Mouse (Mus musculus): ENCODE measurements around the gene Kcp. TPM values are rescaled to one million over a fixed set of nuclear protein-coding genes. Genes with fewer than 3 reads are reported as not detected.

Gene Kcp
- polyA plus RNA-seq, 1 experiment, result 3.1 TPM

DNA sequence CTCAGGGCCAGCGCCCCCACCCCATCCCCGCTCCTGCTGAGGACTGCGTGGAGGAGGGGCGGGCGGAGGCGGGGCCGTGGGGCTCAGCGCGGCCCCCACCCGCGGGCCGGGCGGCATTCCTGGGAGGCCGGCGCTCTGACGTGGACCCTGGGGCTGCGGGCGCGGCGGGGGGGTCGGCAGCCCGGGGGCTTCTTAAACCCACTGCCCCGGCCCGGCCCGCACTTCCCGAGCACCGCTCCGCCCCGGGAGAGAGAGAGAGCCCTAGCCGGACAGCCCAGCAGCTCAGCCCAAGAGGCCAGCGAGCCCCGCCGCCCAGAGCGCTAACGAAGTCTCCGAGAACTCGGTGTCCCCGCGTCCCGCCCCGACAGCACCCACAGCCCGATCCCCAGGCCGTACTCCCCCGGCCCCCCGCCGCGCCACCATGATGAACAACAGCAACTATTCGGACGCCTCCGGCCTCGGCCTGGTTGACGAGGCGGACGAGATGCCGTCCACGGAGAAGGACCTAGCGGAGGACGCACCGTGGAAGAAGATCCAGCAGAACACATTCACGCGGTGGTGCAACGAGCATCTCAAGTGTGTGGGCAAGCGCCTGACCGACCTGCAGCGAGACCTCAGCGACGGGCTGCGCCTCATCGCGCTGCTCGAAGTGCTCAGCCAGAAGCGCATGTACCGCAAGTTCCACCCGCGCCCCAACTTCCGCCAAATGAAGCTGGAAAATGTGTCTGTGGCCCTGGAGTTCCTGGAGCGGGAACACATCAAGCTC, 74.5 kb downstream of the Kcp start, which contains the start of gene Flnc:
TSS of gene Flnc (plus strand) at position 219 of the 766 bp plus-strand sequence.
- H3K4me1 ChIP-seq (ENCODE audit: control insufficient read depth, insufficient read depth, low read length), result peaks cover 15% of the 10 kb centered on the region
- TF ChIP-seq CTCF (IDR thresholded peaks at IDR 0.05; ENCODE audit: control insufficient read depth, insufficient read depth, insufficient replicate concordance, low read depth, low read length), result no peak
- TF ChIP-seq POLR2A (IDR thresholded peaks at IDR 0.05; ENCODE audit: control insufficient read depth, low read depth, low read length), result no peak
- H3K36me3 ChIP-seq (ENCODE audit: control insufficient read depth, insufficient read depth, low read length), result no peaks in the 10 kb centered on the region
- H3K27me3 ChIP-seq (ENCODE audit: control insufficient read depth, insufficient read depth, low read length), result peaks cover 2% of the 10 kb centered on the region; the same call in 1 of the 2 replicates
- H3K4me3 ChIP-seq (ENCODE audit: control insufficient read depth, low read depth, low read length), result peak within 1 kb of the TSS; percentile 74
- H3K27ac ChIP-seq (ENCODE audit: control insufficient read depth, insufficient read depth, low read depth, low read length), result no peak within 1 kb of the TSS

DNA sequence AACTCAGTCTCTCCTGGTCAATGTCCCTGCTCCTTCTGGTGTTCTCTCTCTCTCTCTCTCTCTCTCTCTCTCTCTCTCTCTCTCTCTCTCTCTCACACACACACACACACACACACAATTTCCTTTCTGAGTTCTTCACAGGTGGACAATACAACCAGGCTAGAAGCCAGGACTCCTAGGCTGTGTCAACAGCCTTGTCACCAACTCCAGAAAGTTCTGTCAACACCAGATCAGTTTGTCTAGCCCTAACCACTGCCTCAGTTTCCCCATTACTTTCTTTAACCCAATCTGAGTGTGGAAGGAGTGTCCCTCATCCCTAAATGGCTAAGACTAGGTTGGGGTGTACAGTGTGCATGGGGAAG, 75.1 kb downstream of the Kcp start:
- no peak for TF ChIP-seq POLR2A (IDR thresholded peaks at IDR 0.05; ENCODE audit: control insufficient read depth, low read depth, low read length)
- Histone ChIP-seq H3K27ac (ENCODE audit: control insufficient read depth, insufficient read depth, low read depth, low read length) (no peak overlapping the region), H3K4me1 (ENCODE audit: control insufficient read depth, insufficient read depth, low read length) (peaks cover 15% of the 10 kb centered on the region), H3K36me3 (ENCODE audit: control insufficient read depth, insufficient read depth, low read length) (no peaks in the 10 kb centered on the region), H3K27me3 (ENCODE audit: control insufficient read depth, insufficient read depth, low read length) (peaks cover 2% of the 10 kb centered on the region; the same call in 1 of the 2 replicates), H3K4me3 (ENCODE audit: control insufficient read depth, low read depth, low read length) (no peak overlapping the region; the same call in 1 of the 2 replicates)

DNA sequence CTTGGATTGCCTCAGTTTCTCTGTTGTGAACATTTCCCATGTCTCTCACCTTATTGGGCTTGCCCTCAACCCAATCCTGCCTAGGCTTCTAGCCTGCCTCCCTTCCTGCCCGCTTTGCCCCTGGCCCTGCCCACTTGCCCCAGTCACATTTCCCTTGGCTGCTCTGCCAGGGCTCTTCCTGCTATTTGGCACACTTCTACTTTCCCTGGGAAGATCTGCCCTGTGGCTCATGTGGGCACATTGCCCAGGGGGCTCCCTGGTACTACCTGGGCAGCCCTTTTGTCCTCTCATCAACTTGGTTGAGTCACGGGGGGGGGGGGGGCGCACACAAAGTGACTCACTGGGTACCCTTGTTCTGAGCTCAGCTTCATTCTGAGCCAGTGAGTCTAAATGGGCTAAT, 75.6 kb downstream of the Kcp start:
- no peaks in the 10 kb centered on the region for H3K36me3 ChIP-seq (ENCODE audit: control insufficient read depth, insufficient read depth, low read length)
- no peak overlapping the region for H3K27ac ChIP-seq (ENCODE audit: control insufficient read depth, insufficient read depth, low read depth, low read length)
- no peak overlapping the region for H3K4me3 ChIP-seq (ENCODE audit: control insufficient read depth, low read depth, low read length)
- no peak for TF ChIP-seq CTCF (IDR thresholded peaks at IDR 0.05; ENCODE audit: control insufficient read depth, insufficient read depth, insufficient replicate concordance, low read depth, low read length)
- TF ChIP-seq POLR2A (IDR thresholded peaks at IDR 0.05; ENCODE audit: control insufficient read depth, low read depth, low read length), result no peak
- peaks cover 15% of the 10 kb centered on the region for H3K4me1 ChIP-seq (ENCODE audit: control insufficient read depth, insufficient read depth, low read length)
- H3K27me3 ChIP-seq (ENCODE audit: control insufficient read depth, insufficient read depth, low read length), result peaks cover 2% of the 10 kb centered on the region; the same call in 1 of the 2 replicates

DNA sequence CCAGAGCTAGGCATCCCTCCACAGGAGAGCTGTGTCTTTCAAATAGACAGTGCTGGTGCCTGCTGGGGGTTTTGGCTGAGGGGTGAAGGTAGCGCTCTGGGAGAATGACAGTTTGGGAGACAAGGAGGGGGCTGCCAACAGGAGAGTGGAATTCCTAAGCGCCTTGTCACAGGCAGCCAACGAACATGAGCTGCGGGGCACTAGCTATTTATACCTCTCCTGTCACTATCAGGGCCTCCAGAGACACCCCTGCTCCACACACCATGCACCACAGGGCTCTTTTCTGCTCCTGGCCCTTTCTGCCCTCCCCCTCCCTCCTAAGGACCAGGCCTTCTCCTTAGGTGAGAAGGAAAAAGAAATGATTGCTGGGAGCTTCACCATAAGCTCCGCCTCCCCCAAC, 76.3 kb downstream of the Kcp start:
- TF ChIP-seq POLR2A (IDR thresholded peaks at IDR 0.05; ENCODE audit: control insufficient read depth, low read depth, low read length), result no peak
- TF ChIP-seq CTCF (IDR thresholded peaks at IDR 0.05; ENCODE audit: control insufficient read depth, insufficient read depth, insufficient replicate concordance, low read depth, low read length), result no peak
- H3K27me3 ChIP-seq (ENCODE audit: control insufficient read depth, insufficient read depth, low read length), result peaks cover 2% of the 10 kb centered on the region; the same call in 1 of the 2 replicates
- H3K4me3 ChIP-seq (ENCODE audit: control insufficient read depth, low read depth, low read length), result no peak overlapping the region
- peaks cover 15% of the 10 kb centered on the region for H3K4me1 ChIP-seq (ENCODE audit: control insufficient read depth, insufficient read depth, low read length)
- no peaks in the 10 kb centered on the region for H3K36me3 ChIP-seq (ENCODE audit: control insufficient read depth, insufficient read depth, low read length)
- no peak overlapping the region for H3K27ac ChIP-seq (ENCODE audit: control insufficient read depth, insufficient read depth, low read depth, low read length)

DNA sequence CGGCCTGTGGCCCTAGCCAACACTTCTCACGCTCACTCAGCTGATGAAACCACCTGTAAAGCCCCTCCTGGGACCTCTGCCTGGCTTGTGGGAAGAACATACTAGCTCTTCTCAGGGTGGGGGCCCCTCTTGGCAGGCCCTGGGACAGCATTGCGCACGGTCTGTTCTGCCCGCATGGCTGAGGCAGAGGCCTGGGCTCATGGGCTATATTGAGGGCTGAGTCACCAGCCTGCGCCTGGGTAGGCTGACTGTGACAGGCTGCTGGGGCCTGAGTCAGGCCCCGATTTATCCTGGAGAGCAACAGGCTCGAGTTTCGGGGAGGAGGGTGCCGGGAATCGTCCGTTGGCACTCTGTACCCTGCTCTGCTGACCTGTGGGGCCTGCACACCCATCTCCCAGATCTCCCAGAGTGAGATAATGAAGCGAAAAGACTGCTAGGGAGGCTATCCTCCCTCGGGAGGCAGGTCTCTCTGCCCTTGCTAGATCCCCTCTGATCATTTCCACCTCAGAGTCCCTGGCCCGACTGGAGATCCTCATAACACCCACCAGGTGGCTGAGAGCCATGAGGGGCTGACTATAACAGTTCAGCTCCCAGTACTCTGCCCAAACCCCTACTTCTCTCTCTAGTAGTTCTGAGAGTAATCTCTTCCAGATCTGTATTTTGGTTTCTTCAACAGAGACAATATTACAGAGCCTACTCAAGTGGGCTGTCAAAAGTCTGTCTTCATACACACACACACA, 76.9 kb downstream of the Kcp start:
- Histone ChIP-seq H3K27ac (ENCODE audit: control insufficient read depth, insufficient read depth, low read depth, low read length) (no peak overlapping the region), H3K4me3 (ENCODE audit: control insufficient read depth, low read depth, low read length) (no peak overlapping the region), H3K27me3 (ENCODE audit: control insufficient read depth, insufficient read depth, low read length) (peaks cover 2% of the 10 kb centered on the region; the same call in 1 of the 2 replicates), H3K36me3 (ENCODE audit: control insufficient read depth, insufficient read depth, low read length) (no peaks in the 10 kb centered on the region), H3K4me1 (ENCODE audit: control insufficient read depth, insufficient read depth, low read length) (peaks cover 13% of the 10 kb centered on the region)
- TF ChIP-seq CTCF (IDR thresholded peaks at IDR 0.05; ENCODE audit: control insufficient read depth, insufficient read depth, insufficient replicate concordance, low read depth, low read length) (no peak), POLR2A (IDR thresholded peaks at IDR 0.05; ENCODE audit: control insufficient read depth, low read depth, low read length) (no peak)

DNA sequence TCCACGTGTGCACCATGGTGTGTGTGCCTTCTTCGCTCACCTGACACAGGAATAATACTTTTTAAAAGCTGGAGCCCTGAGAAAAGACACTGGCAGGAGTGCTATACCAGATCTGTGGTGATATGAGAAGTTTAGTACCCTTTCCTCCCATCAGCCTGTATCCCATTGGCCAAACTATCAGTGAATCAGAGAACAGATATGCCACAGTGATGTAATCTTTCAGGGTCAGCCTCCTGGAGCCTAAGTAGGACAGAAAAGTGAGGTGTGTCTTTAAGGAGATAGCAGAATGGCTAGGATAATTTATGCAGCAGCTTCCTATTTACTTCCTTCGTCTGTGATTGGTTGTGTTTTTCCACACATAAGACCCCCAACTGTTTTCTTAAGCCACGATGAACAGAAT, 79.6 kb downstream of the Kcp start:
- TF ChIP-seq POLR2A (IDR thresholded peaks at IDR 0.05; ENCODE audit: control insufficient read depth, low read depth, low read length) (no peak), CTCF (IDR thresholded peaks at IDR 0.05; ENCODE audit: control insufficient read depth, insufficient read depth, insufficient replicate concordance, low read depth, low read length) (no peak)
- Histone ChIP-seq H3K36me3 (ENCODE audit: control insufficient read depth, insufficient read depth, low read length) (no peaks in the 10 kb centered on the region), H3K27me3 (ENCODE audit: control insufficient read depth, insufficient read depth, low read length) (peaks cover 2% of the 10 kb centered on the region; the same call in 1 of the 2 replicates), H3K27ac (ENCODE audit: control insufficient read depth, insufficient read depth, low read depth, low read length) (no peak overlapping the region), H3K4me1 (ENCODE audit: control insufficient read depth, insufficient read depth, low read length) (peaks cover 2% of the 10 kb centered on the region), H3K4me3 (ENCODE audit: control insufficient read depth, low read depth, low read length) (no peak overlapping the region)

DNA sequence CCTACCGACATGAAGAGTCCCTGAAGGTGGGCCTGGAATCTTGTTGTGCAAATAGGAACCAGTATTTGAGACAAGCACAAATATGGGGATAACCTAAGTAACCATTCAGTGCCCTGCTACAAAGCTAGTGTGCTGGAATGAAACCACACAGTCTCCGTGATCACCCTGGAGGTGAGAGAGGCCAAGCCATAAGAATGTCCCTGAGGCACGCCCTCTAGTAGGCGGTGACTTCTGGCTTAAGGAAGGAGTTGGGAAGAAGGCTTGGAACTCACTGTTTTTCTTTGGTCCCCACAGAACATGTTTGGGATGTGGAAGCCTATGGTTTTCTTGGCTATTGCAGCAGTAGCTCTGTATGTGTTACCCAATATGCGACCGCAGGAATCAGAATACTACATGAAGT, 81.4 kb downstream of the Kcp start:
- no peak overlapping the region for H3K27ac ChIP-seq (ENCODE audit: control insufficient read depth, insufficient read depth, low read depth, low read length)
- no peak overlapping the region for H3K4me3 ChIP-seq (ENCODE audit: control insufficient read depth, low read depth, low read length)
- H3K36me3 ChIP-seq (ENCODE audit: control insufficient read depth, insufficient read depth, low read length), result no peaks in the 10 kb centered on the region
- no peaks in the 10 kb centered on the region for H3K27me3 ChIP-seq (ENCODE audit: control insufficient read depth, insufficient read depth, low read length)
- TF ChIP-seq CTCF (IDR thresholded peaks at IDR 0.05; ENCODE audit: control insufficient read depth, insufficient read depth, insufficient replicate concordance, low read depth, low read length) (no peak), POLR2A (IDR thresholded peaks at IDR 0.05; ENCODE audit: control insufficient read depth, low read depth, low read length) (no peak)
- no peaks in the 10 kb centered on the region for H3K4me1 ChIP-seq (ENCODE audit: control insufficient read depth, insufficient read depth, low read length)
